Mouse (Mus musculus) frontal cortex, postnatal 25 days (tissue): ENCODE data around the gene Tnn.

Experiments
- DNase-seq, 2 experiments: peaks; one replicate each; pipeline ENCODE4 v3.0.0; 2022; ENCODE audit warnings: low spot score in 2 of 2

Tnn gene

DNA sequence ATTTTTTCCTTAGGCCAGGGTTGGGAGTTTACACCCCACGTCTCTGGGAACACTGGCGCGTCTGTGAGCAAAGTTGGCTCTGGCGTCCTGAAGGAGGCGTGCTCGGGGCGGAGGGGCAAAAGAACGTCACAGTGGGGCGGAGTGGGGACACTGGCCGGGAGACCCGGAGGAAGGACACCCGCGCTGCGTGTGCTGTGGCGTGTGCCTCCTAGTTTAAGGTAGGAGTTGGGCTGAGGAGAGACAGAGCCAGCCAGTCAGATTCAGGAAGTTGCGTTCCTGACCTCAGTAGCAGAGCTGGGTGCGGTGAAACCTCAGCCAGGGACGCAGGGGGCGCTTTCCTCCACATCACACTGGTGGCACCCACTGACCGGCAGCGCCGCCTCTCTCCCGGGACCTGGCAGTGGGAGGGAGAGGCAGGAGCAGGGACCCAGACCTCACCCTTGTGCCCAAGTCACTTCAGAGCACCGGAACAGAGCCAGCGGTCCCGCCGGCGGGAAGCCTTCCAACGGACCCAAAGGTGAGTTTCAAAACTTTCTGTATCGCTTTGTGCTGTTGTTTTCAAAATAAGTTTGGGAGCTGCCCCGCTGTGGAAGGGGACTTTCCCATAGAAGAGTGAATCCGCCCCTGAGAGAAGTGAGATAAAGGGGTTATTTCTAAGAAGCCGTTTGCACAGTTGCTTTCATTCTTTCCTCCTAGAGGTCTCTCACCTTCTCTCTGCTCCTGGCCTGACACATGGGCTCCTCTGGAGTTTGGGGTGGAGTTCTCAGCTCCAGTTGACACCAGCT, 109.0 kb downstream of the Tnn start, which contains the start of gene 4930523C07Rik:
Gene 4930523C07Rik, plus strand, starts transcription at position 146 of the 785 bp plus-strand sequence.
- DNase-seq: no peak

DNA sequence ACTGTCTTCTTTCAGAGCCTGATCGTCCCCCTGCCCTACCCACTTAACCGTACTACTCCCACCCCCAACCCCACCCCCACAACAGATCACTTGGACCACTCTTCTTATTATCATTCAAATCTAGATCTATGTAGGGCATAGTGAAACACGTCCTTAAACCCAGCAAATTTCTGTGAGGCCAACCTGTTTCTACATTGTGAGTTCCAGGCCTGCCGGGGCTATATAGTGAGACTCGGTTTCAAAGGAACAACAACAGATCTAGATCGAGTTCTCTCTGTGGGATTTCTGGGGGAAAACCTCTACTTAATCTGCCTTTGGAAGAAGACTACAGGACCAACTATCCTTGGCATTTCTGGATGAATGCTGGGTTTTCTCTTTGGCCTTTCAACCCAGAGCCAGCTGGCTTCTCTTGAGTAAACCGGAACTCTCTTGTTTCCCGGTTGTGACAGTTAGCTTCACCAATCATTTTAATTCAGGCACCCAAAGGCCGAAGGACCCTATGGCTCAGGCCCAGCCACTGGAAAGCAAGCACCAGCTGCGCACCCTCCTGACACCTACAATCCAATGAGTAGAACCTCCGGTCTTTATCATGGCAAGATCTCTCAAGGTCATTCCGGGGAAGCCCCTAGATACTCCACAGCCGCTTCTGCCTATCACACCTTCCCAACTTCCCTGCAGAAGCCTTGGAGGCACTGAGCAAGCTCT, 110.0 kb downstream of the Tnn start:
- no peak for DNase-seq

DNA sequence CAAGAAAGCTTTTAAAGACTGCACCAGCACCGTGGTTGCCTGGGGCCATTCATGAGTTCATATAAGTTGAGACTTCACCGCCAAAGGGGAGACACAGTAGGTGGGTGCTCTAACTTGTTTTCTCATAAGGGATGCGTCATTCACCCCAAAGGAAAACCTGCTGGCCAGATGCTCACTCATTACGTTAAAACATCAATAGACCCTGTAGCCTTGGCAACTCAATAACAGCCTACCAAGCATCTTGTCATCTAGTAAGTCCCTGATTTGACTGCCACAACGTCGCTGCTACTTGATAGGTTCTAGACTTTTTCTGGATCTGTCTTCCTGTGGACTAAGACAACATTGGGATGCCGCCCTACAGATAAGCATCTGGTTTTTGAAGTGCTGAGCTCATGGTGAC, 111.0 kb downstream of the Tnn start:
- DNase-seq: no peak

DNA sequence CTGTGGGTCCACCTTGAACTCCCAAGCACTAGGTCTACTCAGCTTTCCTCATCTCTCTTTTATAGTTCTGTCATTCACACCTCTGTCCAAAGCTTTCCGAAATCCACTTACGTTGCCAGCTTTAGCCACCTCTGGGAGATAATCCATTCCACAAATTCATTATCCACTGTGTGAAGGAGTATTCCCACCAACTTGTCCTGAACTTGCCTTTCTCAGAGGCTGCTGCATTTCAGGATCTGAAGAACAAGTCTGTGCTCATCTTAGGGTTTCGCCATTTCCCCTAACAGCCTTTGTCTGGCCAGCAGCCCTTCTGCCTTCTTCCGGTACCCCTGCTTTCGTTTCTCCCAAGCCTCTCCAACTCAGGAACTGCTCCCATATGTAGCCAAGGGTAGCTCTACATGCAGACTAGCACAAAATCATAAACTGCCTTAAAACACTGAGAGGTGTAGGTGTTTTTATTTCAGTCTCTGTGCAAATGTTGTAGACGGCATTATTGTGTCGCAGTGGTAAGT, 112.1 kb downstream of the Tnn start:
- DNase-seq: no peak

DNA sequence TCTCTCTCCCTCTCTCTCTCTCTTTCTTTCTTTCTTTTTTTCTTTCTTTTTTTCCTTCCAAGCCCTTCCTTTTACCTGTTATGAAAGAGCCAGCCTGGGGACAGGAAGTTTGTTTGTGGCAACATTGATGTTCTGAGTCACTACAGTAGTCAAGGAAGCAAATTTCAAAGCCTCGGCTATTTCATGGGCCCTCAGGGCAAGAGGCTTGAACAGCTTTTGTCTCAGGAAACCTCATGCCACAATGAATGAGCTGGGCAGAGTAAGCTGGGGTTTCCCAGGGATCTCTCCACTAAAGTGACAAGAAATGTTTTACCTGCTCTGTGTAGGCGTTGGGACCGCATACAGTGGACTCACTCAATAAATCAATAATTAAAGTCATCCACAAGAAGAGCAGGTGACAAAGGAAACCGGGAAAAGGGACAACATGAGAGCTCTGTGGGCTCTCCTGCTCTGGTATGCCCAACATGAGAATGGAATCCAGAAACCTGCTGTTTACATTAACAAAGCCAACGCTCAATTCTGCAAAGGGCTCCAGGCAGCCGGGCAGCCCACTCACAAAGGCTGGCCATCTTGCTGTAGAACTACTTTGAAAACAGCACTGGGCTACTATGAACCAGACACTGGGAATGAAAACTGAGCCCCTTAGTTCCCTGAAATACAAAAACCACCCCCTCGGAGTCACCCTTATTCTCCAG, 113.3 kb downstream of the Tnn start:
- DNase-seq: no peak

DNA sequence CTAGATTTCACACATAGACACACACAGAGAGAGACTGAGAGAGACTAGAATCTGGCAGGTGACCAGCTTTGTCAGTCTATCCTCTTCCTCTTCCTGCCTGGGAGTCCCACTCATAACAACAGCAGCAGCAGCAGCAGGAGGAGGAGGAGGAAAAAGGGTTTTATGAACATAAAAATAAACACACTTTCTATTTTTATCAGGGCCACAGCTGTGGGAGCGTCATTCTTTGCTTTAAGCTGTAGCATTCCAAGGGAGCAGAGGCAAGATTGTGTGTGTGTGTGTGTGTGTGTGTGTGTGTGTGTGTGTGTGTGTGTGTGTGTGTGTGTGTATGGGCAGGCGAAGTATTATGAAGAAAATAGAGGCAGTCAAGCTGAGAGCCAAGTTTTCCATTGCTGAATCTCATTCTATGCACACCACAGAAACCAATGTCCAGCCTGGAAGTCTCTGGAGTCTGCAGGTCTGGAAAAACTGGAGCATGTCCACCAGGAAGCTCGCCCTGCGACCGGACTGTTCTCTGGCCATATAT, 116.3 kb downstream of the Tnn start:
- DNase-seq: no peak

DNA sequence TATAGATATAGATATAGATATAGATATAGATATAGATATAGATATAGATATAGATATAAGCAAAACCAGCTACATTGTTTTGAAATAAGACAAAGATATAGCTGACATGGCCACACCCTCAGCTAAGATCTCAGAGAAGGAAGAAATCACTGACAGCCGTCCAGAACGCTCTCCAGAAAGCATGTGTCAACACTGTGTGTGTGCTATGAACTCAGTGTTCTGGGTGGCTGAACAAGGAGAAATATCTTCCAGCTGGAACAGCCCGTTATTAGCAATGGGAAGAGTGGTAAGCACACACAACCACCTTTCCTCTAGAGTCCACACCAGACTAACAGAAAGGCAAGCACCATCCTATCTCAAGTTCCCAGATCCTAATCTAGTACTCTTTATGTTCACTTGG, 117.8 kb downstream of the Tnn start:
- no peak for DNase-seq
